Mouse (Mus musculus) limb, embryonic 14.5 days (tissue): ENCODE measurements at regions not wholly inside any gene's neighbourhood (a gene's known extent, or its start where the extent isn't known, plus 50 kb on each side); places are given as distances from the start of the nearest gene placed in this dataset.

Experiments
- ATAC-seq: fragments of 200-750 bp; cut with Nextera tagmentation; 2 replicates; pipeline ENCODE4 v1.8.0; 2017; ENCODE audit warnings: low read depth, moderate number of reproducible peaks, moderate TSS enrichment; ENCODE audit not compliant: low FRiP score
- DNase-seq: peaks from one replicate; pipeline ENCODE4 v3.0.0-alpha.2; 2015; ENCODE audit warnings: low spot score
- H3K27ac ChIP-seq: fragments of 300-500 bp; sonication (generic); replicated peaks from 2 replicates; pipeline ENCODE4 v1.5.1; 2014; ENCODE audit warnings: low read depth, mild to moderate bottlenecking, low read length, moderate library complexity, mixed read lengths
- H3K27me3 ChIP-seq: fragments of 300-500 bp; sonication (generic); 2 replicates; pipeline ENCODE4 v1.6.1; 2014; ENCODE audit warnings: low read length, mixed read lengths; ENCODE audit not compliant: control insufficient read depth, insufficient read depth
- H3K36me3 ChIP-seq: fragments of 300-500 bp; sonication (generic); 2 replicates; pipeline ENCODE4 v1.6.1; 2014; ENCODE audit warnings: mild to moderate bottlenecking, low read length, moderate library complexity, mixed read lengths; ENCODE audit not compliant: control insufficient read depth, insufficient read depth
- H3K4me1 ChIP-seq: fragments of 300-500 bp; sonication (generic); 2 replicates; pipeline ENCODE4 v1.6.1; 2014; ENCODE audit warnings: antibody characterized with exemption, low read length, mixed read lengths; ENCODE audit not compliant: control insufficient read depth, insufficient read depth
- H3K4me2 ChIP-seq: fragments of 300-500 bp; sonication (generic); replicated peaks from 2 replicates; pipeline ENCODE4 v1.6.1; 2014; ENCODE audit warnings: low read depth, mild to moderate bottlenecking, low read length, moderate library complexity; ENCODE audit not compliant: severe bottlenecking
- H3K4me3 ChIP-seq: fragments of 300-500 bp; sonication (generic); replicated peaks from 2 replicates; pipeline ENCODE4 v1.5.1; 2014; ENCODE audit warnings: low read length
- H3K9ac ChIP-seq: fragments of 300-500 bp; sonication (generic); 2 replicates; pipeline ENCODE4 v1.6.1; 2014; ENCODE audit warnings: mild to moderate bottlenecking, low read depth, low read length, moderate library complexity; ENCODE audit not compliant: severe bottlenecking
- H3K9me3 ChIP-seq: fragments of 300-500 bp; sonication (generic); 2 replicates; pipeline ENCODE4 v1.6.1; 2016; ENCODE audit warnings: low read length; ENCODE audit not compliant: control insufficient read depth
- POLR2A ChIP-seq: fragments of 200-500 bp; IDR thresholded peaks from 2 replicates; pipeline ENCODE4 v1.8.0; 2012; ENCODE audit warnings: inconsistent platforms, mild to moderate bottlenecking, moderate library complexity, borderline replicate concordance; ENCODE audit not compliant: insufficient read depth, insufficient read length; ENCODE audit errors: extremely low read depth
- WGBS: fragments of 180-500 bp; shearing (Covaris S2); extraction: QIAGEN DNeasy Blood & Tissue Kit; methylation state at CpG from one replicate; pipeline ENCODE4 v1.1.7; 2014; 5-methylcytosine and 5-hydroxymethylcytosine counted together

DNA sequence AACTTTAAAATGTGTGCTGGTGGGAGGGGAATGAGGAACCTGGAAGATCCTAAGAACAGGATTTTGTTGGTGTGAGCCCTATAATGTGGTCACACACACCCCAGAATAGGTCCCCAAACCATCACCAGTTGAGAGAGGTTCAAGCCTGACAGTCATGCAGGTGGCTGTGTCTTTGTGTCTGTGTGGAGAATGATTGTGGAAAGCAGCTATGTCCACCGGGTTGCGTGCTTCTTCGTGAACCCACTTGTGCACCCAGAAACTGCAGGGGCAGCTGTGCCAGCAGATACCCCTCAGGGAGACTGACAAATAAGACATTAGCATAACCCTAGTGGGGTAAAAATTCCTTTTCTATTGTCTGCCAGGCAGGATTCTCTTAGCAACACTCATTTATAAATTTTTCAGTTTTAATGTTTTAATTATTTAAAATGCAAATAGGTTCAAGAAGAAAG is 266.8 kb upstream of the Irx4 start:
- H3K9me3 ChIP-seq: no peaks in the 10 kb centered on the region
- H3K27me3 ChIP-seq: no peaks in the 10 kb centered on the region
- H3K9ac ChIP-seq: no peak overlapping the region
- 87% methylated on average over 3 of the region's 3 CpGs for WGBS
- H3K4me3 ChIP-seq: no peak overlapping the region
- DNase-seq (no peak), ATAC-seq (no peak)
- TF ChIP-seq POLR2A: no peak
- H3K4me2 ChIP-seq: no peak overlapping the region
- H3K36me3 ChIP-seq: no peaks in the 10 kb centered on the region
- H3K27ac ChIP-seq: no peak overlapping the region
- H3K4me1 ChIP-seq: no peaks in the 10 kb centered on the region

DNA sequence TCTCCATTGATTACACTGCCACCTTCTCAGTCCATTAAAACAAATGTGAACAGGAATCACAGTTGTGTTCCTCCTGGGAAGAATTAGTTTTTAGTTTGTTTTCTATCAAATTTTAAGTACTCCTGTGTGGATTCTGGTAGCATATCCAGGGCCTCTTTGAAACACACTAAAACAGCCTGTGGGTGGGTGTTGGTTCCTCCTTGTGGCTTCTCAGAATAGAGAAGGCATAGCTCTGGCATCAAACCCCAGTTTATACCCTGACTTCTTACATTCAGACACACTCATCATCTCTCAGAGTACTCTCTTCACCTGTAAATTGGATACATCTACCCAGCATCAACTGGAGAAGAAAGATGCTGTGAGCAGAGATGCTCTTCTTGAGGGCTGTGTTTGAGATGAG is 265.7 kb upstream of the Irx4 start:
- Histone ChIP-seq H3K4me3 (no peak overlapping the region), H3K9me3 (no peaks in the 10 kb centered on the region), H3K27ac (no peak overlapping the region), H3K4me1 (no peaks in the 10 kb centered on the region), H3K9ac (no peak overlapping the region), H3K27me3 (no peaks in the 10 kb centered on the region), H3K36me3 (no peaks in the 10 kb centered on the region), H3K4me2 (no peak overlapping the region)
- no peak for TF ChIP-seq POLR2A
- DNase-seq (no peak), ATAC-seq (no peak)

DNA sequence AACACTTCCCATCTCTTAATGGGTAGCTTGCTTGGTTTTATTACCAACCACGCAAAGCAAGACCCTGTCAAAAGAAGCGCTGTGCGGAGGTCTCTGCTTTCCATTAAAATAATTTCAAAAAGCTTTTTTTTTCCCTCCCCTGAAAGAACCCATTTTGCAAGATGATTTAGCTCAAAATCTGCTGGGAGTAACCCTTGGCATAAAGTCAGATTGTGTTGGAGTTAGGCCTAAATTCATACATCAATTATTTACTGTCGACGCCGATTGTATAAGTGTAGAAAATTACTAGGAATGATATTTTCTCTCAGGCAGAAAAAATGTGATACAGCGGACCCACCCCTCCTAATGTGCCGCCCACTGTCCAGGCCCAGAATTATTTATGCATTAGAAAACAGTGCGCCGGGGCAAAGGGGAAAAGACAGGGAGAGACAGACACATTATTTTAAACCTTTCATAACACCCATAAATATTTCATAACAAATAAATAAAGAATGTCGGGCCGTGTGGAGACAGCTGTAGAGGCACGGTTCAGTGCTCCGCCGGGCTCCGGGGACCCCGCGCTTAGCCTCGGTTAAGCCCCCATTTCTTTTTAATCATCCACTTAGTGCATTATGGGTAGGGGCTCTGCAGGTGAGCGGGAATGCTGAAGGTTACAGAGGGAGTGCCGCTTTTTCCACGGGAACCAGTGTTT is 251.3 kb upstream of the Irx4 start:
- DNase-seq (no peak), ATAC-seq (no peak)
- peak overlapping the region; percentile 24 for H3K4me2 ChIP-seq
- no peak overlapping the region for H3K27ac ChIP-seq
- peaks cover 9% of the 10 kb centered on the region; the same call in 1 of the 2 replicates for H3K4me1 ChIP-seq
- 28% methylated on average over 22 of the region's 22 CpGs for WGBS
- H3K36me3 ChIP-seq: no peaks in the 10 kb centered on the region
- no peaks in the 10 kb centered on the region for H3K9me3 ChIP-seq
- H3K9ac ChIP-seq: no peak overlapping the region
- TF ChIP-seq POLR2A: no peak
- H3K4me3 ChIP-seq: no peak overlapping the region
- no peaks in the 10 kb centered on the region for H3K27me3 ChIP-seq

DNA sequence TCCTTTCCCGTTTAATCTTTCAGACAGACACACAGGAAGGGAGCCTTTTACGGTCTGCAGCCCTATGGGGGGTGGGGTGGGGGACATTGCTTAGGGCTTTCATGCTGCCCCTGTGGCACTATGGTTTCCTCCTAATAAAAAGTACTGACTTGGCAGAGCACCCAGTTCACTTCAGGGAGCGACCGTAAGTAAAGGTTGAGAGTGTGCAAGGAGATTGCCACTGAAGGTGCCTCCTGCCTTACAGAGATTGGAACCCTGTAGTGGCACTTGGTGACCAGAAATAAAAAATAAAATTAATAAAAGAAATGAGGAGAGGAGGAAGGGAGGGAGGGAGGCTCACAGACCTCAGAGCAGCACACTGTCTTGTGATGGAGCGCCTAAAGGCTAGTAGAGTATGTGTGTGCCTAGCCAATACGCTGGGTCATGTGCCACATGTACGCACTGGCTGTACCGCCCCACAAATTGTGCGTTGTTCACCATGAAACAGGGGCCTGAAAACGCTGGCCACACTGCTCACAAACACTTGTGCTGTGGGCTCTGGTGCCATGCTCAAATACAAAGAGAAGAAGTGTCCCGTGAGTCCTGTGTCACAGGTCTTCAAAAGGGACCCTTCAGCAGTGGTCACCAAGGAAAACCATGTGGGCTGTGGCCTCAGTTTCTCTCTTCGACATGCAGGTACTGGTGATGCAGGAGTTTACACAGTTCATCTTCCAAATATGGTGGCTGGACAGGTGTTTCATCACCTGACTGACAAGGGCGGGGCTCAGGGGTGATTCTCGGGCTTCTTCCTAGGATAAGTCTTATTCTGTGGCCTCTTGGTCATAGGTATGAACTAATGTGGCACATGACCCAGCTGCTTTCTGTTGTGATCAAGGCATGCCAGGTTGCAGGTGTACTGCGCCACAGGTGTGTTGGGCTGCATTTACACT is 250.5 kb upstream of the Irx4 start:
- Histone ChIP-seq H3K4me2 (peak overlapping the region; percentile 24; the same call in 1 of the 2 replicates), H3K4me1 (peaks cover 9% of the 10 kb centered on the region; the same call in 1 of the 2 replicates), H3K9ac (no peak overlapping the region), H3K27me3 (no peaks in the 10 kb centered on the region), H3K27ac (no peak overlapping the region), H3K9me3 (no peaks in the 10 kb centered on the region), H3K4me3 (no peak overlapping the region), H3K36me3 (no peaks in the 10 kb centered on the region)
- no peak for DNase-seq
- ATAC-seq: no peak
- TF ChIP-seq POLR2A: no peak
- 74% methylated on average over 15 of the region's 15 CpGs for WGBS

DNA sequence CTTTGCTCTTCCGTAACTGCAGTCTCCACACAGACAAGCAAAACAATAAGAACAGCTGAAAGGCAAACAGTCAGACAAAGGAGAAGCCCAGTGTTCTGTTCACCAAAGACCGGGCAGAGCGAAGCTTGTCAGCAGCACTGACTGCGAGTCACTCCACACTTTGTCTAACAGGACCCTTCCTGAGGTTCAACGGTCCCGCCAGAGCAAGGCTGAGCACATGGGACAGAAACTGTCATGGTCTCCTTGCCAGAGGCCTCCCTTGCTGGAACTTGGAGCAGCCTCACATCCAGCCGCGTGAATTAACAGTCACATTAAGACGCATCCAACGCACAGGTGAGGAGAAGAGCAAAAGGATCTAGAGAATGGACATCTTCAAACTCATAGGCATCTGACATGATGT is 241.1 kb upstream of the Irx4 start:
- H3K36me3 ChIP-seq: no peaks in the 10 kb centered on the region
- no peaks in the 10 kb centered on the region for H3K4me1 ChIP-seq
- H3K4me3 ChIP-seq: no peak overlapping the region
- H3K27ac ChIP-seq: no peak overlapping the region
- no peaks in the 10 kb centered on the region for H3K9me3 ChIP-seq
- no peak overlapping the region for H3K9ac ChIP-seq
- WGBS: 91% methylated on average over 10 of the region's 10 CpGs
- DNase-seq (no peak), ATAC-seq (no peak)
- no peak overlapping the region for H3K4me2 ChIP-seq
- H3K27me3 ChIP-seq: no peaks in the 10 kb centered on the region
- TF ChIP-seq POLR2A: no peak
